Mouse (Mus musculus): ENCODE data around the gene Msh5.

Gene Msh5

DNA sequence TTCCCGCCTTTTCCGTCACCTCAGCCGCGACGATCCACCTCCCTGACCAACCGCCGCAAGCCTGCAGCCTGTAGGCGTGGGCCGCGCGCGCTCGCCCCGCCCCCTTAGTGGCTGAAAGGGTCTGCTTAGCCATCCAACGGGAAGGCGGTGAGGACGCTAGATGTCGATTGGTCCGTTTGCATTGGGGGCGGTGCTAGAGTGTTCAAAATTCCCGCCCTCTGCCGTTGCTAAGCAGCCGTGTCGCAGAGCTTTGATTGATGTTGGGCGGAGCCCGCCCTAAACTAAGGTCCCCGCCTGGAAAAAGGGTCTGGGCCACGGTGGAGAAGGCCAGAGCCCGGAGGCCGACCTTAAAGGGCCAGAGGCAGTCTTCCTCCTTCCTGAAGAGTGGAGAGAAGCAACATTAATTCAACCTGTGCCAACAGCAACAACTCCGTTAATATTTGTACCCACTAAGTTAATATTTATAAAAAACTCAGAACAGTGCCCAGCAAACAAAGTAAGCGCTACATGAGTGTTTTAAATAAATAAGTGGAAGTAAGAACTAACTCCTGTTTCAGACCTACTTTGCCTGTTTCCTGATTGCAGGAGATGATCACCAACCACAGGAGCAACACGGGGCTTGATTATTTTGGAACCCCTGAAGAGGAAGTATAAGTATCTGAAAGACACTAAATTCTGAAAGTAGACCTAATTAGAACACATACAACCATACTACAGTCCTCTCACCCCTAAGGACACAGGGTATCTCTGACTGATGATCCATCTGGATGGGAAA, at the start of gene Msh5:
TSS of gene Msh5 (minus strand) at position 65 of the 775 bp plus-strand sequence.
- in situ Hi-C loops (cut with MboI, MseI): no loop called here

DNA sequence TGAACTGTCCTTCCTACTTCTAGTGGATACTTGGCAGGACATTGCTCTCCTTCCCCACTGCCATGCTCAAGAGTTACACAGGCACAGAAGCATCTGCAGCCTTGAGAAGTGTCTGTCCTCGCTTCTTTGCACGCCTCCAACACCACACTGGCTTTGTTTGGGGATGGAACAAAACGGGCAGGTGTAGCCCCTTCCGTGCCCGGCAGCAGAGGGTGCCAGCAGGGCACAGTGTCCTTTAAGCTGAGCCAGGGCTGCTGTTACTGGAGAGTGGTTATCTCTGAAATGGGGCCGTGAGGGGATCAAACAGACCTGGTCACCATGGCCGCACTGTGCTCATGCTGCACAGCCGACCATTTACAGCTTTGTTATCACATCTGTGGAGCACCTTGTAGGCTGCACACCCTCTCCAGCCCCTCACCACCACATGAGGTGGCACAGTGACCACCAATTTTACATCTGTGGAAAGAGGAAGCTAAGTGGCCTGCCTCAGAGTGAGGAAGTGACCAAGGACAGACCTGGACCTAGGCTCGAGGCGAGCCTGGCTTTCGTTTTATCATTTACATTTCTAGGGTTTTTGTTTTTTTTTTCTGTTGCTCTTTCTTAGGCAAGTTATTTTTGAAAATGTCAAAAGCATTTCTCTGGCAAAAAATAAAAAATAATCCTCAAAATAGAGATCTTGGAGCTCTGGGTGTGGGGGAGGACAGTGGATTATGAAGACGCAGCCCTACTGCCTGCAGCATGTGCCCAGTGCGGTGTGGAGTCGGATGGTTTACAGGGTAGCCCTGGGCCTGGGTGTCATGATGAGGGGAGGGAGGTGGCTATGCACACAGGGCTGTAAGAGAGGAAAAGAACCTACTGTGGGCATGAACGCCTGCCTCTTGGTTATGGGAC, 48.2 kb upstream of the Msh5 start:
- in situ Hi-C loops (cut with MboI, MseI): no loop called here

DNA sequence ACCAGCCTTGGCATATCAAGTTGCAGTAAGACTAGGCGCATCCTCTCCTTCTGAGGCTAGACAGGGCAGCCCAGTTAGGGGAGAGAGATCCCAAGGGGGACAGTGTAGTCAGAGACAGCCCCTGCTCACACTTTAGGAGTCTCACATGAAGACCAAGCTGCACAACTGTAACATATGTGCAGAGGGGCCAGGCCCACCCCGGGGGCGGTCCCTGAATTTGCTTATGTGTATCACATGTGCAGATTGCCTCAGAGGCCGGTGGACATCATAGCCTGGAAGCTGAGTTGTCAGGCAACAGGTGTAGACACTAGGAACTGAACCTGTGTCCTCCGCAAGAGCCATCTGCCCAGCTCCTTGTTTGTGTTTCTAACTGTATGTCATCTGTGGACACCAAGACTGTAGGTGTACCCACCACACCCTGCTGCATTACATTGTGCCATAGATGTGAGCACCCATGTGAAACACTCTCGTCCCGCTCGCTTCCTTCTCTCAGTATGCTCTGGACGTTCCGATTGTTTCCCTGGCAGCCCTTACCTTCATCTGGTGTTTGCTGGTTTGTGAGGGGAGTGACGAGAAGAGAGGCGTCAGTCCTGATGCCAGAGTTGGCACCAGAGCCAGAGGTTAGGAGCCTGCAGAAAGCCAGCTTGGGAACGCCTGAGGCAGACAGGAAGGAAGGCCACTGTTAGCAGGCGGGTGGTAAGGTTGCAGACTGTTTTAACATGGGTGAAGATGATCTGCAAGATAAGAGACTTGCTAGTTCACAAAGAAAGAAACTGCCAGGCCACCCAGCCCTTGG, 46.1 kb upstream of the Msh5 start:
- in situ Hi-C loops (cut with MboI, MseI): no loop called here

DNA sequence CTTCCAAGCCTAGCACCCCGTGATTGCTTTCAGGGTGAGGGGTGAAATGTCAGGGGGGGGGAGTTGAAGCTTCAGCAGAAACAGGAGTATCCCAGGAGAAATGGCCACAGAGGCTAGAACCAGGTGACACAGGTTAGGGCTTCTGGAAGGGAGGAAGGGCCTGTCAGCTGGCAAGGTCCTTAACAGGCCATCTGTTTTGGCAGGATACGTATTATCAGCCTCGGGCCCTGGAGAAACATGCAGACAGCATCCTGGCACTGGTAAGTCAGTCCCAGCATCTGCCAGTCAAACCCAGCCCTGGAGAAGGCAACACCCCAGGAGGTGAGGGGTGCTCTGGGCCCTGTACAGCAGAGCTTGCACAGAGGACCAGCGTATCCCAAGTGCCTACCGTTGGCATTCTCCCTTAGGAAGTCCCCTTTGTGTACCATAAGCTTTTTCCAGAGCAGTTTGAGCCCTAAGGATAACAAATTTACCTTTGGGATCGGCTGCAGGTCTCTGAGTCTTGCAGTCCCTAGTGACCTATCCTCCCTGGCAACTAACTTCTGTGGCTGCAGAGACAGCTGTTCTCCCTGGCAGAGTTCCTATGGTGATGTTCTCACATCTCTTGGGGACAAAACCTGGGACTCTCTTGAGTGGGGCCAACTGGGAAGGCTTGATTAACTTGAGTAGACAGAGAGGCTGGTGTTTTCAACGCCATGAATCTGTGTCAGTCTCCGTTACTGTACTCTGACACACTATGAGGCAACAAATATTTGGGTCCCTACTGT, 43.8 kb upstream of the Msh5 start:
- in situ Hi-C loops (cut with MboI, MseI): no loop called here

DNA sequence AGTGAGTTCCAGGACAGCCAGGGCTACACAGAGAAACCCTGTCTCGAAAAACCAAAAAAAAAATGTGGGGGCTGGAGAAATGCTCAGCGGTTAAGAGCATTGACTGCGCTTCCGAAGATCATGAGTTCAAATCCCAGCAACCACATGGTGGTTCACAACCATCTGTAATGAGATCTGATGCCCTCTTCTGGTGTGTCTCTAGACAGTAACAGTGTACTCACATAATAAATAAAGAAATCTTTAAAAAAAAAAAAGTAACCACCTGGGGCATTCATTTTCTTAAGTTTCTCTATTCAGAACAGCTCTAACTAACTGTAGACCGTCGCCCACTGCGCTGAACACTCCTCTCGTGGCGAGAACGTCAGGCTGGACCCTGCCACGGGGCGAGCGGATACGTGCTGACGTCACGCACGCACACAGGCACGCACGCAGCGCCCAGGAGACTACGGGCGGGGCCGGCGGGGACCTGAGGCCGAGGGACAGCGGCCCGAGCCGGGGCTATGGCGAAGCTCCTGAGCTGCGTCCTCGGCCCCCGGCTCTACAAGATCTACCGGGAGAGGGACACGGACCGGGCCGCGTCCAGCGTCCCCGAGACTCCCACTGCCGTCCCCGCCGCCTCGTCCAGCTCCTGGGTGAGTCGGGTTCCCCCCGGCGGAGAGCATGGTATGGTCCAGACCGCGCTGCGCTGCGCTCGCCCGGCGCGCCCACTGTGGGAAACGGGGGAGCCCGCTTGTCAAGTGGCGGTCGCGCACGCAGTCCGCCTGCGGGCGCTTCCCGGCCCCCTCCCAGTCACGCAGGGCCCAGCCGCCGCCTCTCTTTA, 42.5 kb upstream of the Msh5 start, which contains the start of gene Abhd16a:
TSS of gene Abhd16a (plus strand) at position 439 of the 820 bp plus-strand sequence.
- in situ Hi-C loops (cut with MboI, MseI): no loop called here

DNA sequence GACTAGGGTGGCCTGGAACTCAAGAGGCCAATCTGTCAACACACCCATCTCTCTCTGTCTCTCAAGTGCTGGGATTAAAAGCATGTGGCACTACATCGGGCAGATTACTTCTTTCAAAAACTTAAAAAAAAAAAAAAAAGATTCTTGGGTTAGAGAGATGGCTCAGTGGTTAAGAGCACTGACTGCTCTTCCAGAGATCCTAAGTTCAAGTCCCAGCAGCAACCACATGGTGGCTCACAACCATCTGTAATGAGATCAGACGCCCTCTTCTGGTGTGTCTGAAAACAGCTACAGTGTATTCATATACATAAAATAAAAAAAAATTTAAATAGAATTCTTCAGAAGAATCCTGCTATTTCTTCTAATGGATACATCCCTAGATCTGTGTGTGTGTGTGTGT, 41.6 kb upstream of the Msh5 start:
- in situ Hi-C loops (cut with MboI, MseI): no loop called here

DNA sequence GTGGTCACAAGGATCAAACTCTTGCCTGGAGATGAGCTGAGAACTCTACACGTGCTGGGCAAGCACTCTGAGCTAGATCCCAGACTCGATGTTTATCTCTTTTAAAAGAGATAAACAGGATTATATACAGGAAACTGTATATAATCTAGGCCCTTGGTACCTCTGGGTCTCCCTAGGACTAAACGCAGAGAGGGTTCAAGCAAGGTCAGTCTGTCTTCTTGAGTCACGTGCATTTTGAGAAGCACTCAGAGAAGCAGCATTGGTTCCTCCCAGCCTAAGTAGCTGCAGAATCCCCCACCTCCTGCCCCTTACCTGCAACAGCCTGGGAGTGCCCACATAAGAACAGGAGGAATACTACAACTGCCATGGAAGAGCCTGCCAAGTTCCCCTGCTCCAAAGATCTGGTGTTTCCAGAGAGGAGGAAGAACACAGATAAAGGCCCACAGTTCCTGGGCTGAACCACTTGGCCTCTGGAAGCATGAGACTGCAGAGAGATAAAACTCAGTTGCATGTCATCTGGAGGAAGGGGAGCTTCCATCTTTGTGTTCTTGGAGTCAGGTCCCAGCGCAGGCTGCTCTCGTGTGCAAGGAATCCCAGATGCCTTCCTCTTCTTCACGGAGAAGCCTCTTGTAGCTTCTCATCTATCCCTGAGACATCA, 38.8 kb upstream of the Msh5 start, which contains the start of gene Ly6g6f:
TSS of gene Ly6g6f (minus strand) at position 403 of the 658 bp plus-strand sequence.
- in situ Hi-C loops (cut with MboI, MseI): no loop called here

DNA sequence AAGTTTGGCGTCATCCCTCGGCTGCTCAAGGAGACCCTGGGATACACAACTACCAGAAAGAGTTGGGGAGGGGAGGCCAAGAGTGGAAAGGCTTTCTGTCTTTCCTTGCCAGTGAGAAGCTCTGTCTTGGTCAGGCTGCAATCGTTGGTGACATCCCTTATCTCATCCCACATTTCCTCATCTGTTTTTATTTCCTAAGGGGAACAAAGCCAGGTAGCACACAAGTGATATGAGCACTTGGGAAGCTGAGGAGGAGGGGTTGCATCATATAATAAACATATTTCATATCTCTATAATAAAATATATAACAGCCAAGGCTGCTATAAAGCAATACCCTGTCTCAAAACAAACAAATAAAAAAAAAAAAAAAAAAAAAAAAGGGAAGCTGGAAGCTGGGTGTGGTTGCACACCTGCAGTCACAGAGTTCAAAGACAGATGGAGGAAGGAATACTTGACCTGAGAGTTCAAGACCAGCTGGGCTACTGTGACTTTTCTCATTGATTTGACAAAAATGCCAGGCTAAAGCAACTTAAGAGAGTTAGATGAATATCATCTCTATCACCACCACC, 37.5 kb upstream of the Msh5 start:
- in situ Hi-C loops (cut with MboI, MseI): no loop called here

DNA sequence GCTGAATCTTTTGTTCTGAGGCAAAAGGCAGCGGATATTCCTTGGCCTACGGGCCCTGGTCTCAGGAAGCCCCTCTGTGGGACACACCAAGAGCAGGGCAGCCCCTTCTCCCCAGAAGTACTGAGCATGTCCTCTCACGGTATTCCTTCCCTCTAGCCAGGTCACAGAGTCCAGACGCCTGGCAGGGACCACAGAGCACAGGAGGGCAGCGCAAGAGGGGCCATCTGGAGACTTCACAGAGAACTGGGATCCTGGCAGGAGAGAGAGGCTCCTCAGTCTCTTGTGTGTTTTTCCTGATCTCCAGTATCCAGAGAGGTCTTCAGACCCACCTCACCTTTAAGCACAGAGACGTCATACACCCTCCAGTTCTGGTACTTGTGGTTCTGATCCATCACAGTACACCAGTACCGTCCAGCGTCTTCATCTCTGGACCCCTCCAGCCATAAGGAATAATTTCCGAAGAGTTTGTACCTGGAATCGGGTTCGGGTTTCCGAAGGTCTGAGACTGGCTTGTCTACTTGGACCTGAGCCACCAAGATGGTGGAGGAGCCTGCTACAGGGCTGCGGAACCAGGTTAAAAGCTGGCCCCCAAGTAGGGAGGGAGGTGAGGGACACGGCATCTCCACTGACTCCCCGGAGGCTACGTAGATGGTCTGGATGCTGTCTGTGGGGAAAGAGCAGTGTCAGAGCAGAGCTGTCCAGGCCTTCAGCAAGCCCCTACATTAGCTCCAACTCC, 36.5 kb upstream of the Msh5 start:
- in situ Hi-C loops (cut with MboI, MseI): no loop called here

DNA sequence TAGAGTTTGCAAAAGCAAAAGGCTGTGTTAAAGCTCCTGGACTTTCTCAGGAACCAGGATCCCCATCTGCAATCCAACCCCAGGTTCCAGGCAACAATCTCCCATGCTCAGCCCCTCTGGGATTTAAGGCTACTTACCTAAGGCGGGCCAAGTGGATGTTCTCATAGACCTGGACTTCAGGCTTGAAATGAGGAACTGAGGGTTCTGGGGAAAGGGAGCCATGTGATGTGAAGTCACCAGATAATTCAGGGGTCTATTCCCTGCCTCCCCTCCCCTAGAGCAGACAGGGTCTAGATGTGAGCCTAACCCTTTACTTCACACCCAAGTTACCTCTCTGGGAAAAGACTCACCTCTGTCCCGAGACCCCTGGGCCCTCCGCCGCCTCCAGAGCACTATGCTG, 34.2 kb upstream of the Msh5 start:
- in situ Hi-C loops (cut with MboI, MseI): no loop called here

DNA sequence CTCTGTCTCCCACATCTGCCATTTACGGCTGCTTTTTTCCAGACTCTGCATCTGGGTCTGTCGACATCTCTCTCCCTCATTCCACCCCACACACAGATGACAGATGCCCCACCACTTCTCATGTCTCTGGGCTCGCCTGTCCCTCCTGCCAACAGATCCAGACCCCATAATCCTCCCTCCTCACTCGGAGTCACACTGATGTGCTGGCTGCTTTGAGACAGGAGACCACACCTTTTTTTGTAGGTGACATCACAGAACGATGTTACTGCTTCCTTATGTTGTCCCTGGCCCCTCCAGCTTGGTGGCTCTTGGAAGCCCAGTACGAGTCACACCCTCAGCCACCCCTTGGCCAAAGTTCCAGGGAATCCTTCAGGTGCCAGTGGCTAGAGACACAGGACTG, 33.7 kb upstream of the Msh5 start:
- in situ Hi-C loops (cut with MboI, MseI): no loop called here

DNA sequence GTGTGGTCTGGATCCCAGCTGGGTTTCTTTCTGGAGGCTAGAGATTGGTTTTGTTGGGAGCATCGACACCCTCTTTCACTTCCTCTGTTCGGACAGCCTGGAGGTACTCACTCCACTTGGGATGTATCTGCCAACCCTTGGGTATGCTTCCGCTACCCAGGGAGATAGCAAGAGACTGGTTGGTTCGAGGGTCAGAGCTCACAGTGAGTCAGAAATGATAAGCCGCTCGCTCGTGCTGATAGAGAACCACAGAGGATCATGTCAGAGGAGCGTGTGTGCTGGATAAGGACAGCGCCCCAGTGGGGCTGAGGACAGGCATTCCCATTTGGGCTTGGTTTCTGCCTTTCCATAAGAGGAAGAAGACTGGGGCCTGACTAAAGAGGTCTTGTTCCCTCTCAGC, 33.2 kb upstream of the Msh5 start:
- in situ Hi-C loops (cut with MboI, MseI): no loop called here

DNA sequence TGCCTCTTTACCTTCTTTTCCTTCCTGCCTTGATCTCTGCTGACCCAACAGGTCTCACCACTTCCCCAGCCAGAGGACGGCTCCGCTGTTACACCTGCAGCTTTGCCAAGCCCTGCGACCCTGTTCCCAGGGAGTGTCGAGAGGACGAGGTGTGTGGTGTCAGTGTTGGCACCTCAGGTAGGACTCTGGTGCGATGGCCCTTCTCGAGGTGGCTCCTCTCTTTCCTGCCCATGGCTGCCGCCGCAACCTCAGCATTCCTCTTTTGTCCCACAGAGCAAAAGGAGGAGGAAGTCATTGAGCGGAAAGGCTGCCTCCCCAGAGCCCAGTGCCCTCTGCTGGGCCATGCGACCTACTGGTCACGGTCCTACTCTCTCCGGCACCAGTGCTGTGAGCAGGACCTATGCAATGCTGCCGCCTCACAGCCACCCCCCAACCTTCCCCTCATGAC, 31.3 kb upstream of the Msh5 start, which contains the start of gene Ly6g6d:
TSS of gene Ly6g6d (minus strand) at position 280 of the 448 bp plus-strand sequence.
- in situ Hi-C loops (cut with MboI, MseI): no loop called here

DNA sequence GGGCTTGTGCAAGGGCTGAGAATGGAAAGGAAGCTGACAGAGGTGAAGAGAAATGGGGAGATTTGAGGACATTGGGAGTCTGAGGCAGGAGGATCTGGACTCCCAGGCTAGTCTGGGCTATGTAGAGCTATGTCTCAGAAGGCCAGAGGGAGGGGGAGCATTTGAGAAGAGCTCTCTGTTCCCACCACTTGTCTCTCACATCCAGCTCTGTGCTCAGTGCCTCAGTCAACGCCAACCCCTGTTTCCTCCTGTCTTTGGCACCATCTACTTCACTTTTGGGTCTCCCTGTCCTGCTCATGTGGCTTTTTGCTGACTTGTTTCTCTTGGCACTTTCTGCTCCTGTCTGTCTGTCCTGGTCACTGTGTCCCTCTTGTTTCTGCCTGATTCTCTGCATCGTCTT, 30.7 kb upstream of the Msh5 start:
- in situ Hi-C loops (cut with MboI, MseI): no loop called here

DNA sequence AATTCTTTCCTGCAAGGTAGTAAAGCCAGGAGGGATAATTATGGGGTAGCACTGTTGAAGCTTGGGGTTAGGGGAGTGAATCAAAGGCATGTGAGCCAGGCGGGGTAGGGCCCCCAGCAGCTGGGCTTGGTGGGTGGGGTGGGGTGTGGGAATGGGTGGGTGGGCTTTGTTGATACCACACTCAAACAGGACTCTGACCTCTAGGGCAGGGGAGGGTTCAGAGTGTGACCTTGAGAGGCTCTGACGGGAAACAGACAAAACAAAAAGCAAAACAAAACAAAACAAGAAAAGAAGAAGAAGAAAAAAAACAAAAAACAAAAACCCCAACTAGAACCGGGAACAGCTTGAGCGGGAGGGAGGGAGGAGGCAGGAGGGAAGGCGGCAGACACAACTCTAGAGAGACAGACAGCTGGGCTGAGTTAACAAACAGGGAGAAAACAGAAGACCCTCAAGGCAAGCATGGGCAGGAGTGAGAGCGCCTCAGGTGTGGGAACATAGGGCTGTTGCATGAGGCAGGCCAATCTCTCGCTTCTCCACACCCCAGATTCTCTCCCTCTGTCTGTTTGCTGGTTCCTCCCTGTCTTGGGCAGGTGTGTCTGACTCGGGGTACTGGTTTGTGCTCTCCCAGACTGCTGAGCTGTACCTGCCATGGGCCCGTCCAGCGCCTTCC, 30.1 kb upstream of the Msh5 start, which contains the start of gene Ly6g6e:
TSS of gene Ly6g6e (plus strand) at position 396 of the 670 bp plus-strand sequence.
- in situ Hi-C loops (cut with MboI, MseI): no loop called here

DNA sequence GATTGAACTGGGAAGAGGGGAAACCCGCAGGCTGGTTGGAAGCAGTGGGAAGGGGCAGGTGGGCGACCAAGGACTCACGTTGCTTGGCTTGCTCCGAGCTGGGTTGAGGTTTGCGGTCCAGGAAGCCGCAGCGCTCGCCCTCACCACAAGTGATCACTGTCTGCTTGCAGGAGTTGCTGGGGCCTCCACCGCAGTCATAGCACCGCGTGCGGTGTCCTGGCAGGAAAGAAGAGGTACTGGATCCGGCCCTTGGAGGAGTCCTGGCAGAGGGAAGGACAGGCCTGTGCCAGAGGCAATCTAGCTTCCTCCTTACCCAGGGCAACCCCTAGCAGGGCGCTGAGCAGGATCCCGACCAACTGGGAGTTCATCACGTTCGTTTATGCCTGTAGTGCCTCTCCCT, 27.6 kb upstream of the Msh5 start:
- in situ Hi-C loops (cut with MboI, MseI): no loop called here

DNA sequence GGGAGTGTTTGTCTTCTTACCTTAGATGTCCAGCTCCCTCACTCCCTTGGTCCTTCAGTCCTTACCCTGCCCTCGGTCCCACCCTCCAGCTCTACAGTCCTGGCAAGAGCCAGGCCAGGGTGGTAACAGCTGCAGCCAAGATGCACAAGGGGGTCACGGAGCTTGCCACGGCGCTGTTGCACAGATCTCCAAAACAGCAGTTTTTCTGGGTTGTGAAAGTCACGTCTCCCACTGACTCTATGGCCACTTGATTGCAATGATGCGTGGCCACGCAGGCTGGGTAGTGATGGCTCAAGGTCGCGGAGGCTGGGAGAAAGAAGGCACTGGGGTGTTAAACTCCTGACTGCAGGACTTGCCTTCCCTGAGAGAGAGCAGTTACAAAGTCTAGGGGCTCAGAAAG, 24.9 kb upstream of the Msh5 start:
- in situ Hi-C loops (cut with MboI, MseI): no loop called here
